Mouse (Mus musculus) spleen, adult 2 months (tissue): ENCODE results near the gene Serhl. TPM values are rescaled to one million over a fixed set of nuclear protein-coding genes. Genes with fewer than 3 reads are reported as not detected.
"Not testable (repeated sequence)": the region's sequence is repeated elsewhere in the genome, so short reads cannot be mapped to it uniquely, and the experiment has no call there.

Experiments used
- DNase-seq, 2 experiments: peaks; one replicate each; pipeline versions ENCODE4 v3.0.0 to v3.0.0-alpha.2; 2012 to 2021; ENCODE audit warnings: low spot score in 2 of 2, low read depth in 1 of 2
- H3K27ac ChIP-seq: fragments of 200-500 bp; 2 replicates; pipeline ENCODE4 v1.5.1; 2012; ENCODE audit warnings: low read length, inconsistent platforms; ENCODE audit not compliant: insufficient read depth
- H3K27me3 ChIP-seq: fragments of 200-500 bp; 2 replicates; pipeline ENCODE4 v1.6.1; 2012; ENCODE audit warnings: mild to moderate bottlenecking, moderate library complexity, low read length, inconsistent platforms; ENCODE audit not compliant: control insufficient read depth, insufficient read depth
- H3K36me3 ChIP-seq: fragments of 200-500 bp; 2 replicates; pipeline ENCODE4 v1.6.1; 2012; ENCODE audit warnings: mild to moderate bottlenecking, low read length, inconsistent platforms; ENCODE audit not compliant: control insufficient read depth, insufficient read depth
- H3K4me1 ChIP-seq: fragments of 200-500 bp; 2 replicates; pipeline ENCODE4 v1.6.1; 2011; ENCODE audit warnings: inconsistent platforms; ENCODE audit not compliant: control insufficient read depth, insufficient read depth, insufficient read length
- H3K4me3 ChIP-seq: fragments of 200-500 bp; 2 replicates; pipeline ENCODE4 v1.5.1; 2011; ENCODE audit warnings: mild to moderate bottlenecking, inconsistent platforms; ENCODE audit not compliant: insufficient read depth, insufficient read length; ENCODE audit errors: extremely low read depth
- CTCF ChIP-seq: fragments of 200-500 bp; IDR thresholded peaks from 2 replicates; pipeline ENCODE4 v1.5.1; 2011; ENCODE audit warnings: mild to moderate bottlenecking, inconsistent platforms; ENCODE audit not compliant: insufficient read depth, insufficient read length, insufficient replicate concordance; ENCODE audit errors: extremely low read depth
- POLR2A ChIP-seq: fragments of 200-500 bp; IDR thresholded peaks from 2 replicates; pipeline ENCODE4 v1.6.1; 2011; ENCODE audit warnings: low read depth, low read length, inconsistent platforms
- WGBS: fragments of 180-500 bp; shearing (Covaris S2); methylation state at CpG from one replicate; pipeline ENCODE4 v1.1.7; 2018; 5-methylcytosine and 5-hydroxymethylcytosine counted together
- polyA plus RNA-seq: library from polyadenylated mRNA; depleted of rRNA; stranded (reverse); fragments of >200 nt; gene quantifications from 2 replicates; pipeline ENCODE4 v1.2.3, GENCODE M21; 2012; rRNA removed

The Serhl gene
- polyA plus RNA-seq: 31.4 and 37.1 TPM in 2 replicates

DNA sequence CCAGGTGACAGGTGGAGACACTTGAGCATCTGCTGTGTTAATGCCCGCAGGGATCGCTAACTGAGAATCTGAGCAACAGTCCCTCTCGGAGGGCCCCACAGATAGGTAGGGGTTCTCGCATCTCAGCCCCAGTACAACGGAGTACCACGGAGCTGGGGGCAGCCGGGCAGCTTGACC, at the start of gene Serhl:
Serhl (plus strand) TSS at position 78 of the 177 bp plus-strand sequence.
- DNase-seq: no peak
- Histone ChIP-seq H3K27ac (no peak within 1 kb of the TSS), H3K4me3 (no peak within 1 kb of the TSS), H3K27me3 (no peaks in the 10 kb centered on the region), H3K36me3 (no peaks in the 10 kb centered on the region), H3K4me1 (no peaks in the 10 kb centered on the region)
- WGBS: 63% methylated on average over 7 of the region's 7 CpGs
- no peak for TF ChIP-seq POLR2A
- no peak for TF ChIP-seq CTCF

DNA sequence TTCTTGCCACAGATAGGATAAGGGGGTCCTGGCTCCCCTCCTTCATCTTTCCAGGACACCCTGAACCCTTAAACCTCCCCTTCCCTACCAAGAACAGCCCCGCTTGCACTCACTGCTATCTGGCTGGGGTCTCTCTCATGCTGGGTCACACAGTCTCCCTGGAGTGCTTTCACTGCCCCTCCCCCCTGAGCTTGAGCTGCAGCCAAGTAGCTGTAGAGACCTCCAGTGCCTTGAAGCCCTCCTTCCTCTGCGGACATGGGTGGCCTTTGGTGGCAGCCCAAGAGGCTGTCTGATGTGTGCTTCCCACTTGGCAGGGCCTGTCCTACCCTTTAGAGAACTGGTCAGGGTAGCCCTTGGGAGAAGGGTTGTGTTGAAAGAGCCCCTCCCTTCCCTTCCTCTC, 49.1 kb upstream of the Serhl start:
- Histone ChIP-seq H3K4me3 (no peak overlapping the region), H3K27ac (no peak overlapping the region), H3K4me1 (peaks cover 17% of the 10 kb centered on the region; the same call in 1 of the 2 replicates), H3K27me3 (no peaks in the 10 kb centered on the region), H3K36me3 (no peaks in the 10 kb centered on the region)
- TF ChIP-seq POLR2A (no peak), CTCF (no peak)
- 72% methylated on average over 2 of the region's 2 CpGs for WGBS
- DNase-seq: no peak

DNA sequence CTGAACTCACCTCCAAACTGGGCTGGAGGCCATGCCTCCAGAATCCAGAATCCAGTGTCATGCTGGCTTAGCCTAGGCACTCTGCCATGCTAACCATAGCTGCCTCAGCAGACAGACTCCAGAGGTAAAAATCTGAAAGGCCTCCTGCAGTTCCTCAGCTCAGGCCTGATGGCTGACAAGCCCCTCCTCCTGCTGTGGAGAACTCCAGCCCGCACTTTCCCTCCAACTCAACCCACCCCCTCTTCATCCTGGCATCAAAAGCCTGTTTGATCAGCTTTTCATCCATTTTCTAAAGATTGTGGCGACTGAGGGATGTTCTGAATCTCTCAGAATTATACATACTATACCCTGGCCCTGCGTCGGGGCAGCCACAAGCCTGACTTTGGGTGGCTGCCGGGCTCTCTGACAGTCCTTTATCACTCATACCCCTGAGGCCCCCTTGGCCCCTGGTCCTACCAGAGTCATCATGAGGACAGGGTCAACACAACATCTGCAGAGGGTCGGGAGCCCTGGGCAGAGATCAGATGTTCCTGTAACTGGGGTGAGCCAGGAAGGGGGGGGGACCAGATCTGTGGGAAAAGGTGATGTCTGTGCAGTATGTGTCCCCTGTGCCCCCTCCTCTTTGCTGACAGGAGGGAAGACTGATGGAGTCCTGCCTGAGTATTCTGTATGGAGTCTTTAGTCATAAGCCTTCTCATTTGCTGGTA, 46.5 kb upstream of the Serhl start:
- no peaks in the 10 kb centered on the region for H3K36me3 ChIP-seq
- DNase-seq: no peak
- WGBS: 51% methylated on average over 6 of the region's 6 CpGs
- no peak overlapping the region for H3K27ac ChIP-seq
- H3K27me3 ChIP-seq: no peaks in the 10 kb centered on the region
- H3K4me1 ChIP-seq: peaks cover 3% of the 10 kb centered on the region; the same call in 1 of the 2 replicates
- H3K4me3 ChIP-seq: no peak overlapping the region
- TF ChIP-seq CTCF (no peak), POLR2A (no peak)

DNA sequence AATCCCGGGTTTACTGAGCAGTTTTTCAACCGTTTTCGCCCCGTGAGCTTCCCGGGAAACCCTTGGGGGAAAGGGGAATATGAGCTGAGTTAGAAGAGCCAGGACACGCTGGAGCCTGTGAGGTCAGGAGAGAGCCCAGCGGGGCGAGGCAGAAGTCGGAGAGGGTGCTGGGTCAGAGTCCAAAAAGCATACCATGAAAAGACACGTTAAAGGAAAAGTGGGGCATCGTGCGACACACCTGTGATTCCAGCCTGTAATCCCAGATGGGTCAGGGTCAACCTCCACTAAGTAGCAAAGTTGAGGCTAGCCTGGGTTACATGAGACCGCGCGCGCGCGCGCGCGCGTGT, 46.0 kb upstream of the Serhl start:
- Histone ChIP-seq H3K27ac (no peak overlapping the region), H3K36me3 (no peaks in the 10 kb centered on the region), H3K4me1 (peaks cover 3% of the 10 kb centered on the region; the same call in 1 of the 2 replicates), H3K27me3 (no peaks in the 10 kb centered on the region), H3K4me3 (no peak overlapping the region)
- no peak for TF ChIP-seq CTCF
- no peak for TF ChIP-seq POLR2A
- 89% methylated on average over 22 of the region's 22 CpGs for WGBS
- DNase-seq: no peak

DNA sequence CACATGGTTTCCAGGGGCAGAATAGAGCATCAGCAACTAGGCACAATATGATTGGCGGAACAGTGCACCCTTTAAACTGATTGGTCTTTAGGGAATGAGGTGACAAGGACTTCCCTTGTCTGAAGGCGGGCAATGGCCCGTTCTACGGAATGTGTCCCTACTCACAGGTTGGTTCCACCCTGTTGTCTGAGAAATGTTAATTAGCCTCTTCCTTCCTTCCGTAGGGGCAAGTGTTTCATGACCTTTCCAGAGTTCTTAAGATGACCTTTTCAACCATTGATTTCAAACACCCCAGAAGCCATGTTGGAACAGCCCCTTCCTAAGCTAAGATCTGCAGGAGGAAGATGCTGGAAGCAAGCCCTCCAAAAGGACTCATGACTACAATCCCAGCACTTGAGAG, 43.7 kb upstream of the Serhl start:
- H3K27me3 ChIP-seq, H3K27ac ChIP-seq, H3K36me3 ChIP-seq, DNase-seq, H3K4me1 ChIP-seq, H3K4me3 ChIP-seq: not testable (repeated sequence)
- 95% methylated on average over 5 of the region's 5 CpGs for WGBS

DNA sequence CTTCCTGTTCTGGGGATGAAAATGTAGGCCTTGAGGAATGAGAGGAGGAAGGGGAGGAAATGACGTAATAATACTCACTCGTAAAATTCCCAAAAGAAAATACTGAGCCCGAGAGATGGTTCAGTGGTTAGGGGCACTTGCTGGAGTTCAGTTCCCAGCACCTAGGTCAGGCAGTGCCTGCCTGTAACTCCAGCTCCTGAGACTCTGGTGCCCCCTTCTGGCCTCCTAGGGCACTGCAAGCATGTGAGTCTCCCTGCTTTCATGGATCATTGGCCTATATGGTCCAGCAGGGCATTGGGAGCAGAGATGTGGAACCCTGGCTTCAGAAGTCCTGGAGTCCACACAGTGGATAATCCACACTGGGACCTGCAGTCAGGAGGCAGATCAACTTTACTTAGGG, 43.0 kb upstream of the Serhl start:
- no peak for DNase-seq
- H3K36me3 ChIP-seq: no peaks in the 10 kb centered on the region
- H3K4me3 ChIP-seq: no peak overlapping the region
- no peaks in the 10 kb centered on the region for H3K4me1 ChIP-seq
- no peaks in the 10 kb centered on the region for H3K27me3 ChIP-seq
- TF ChIP-seq POLR2A (no peak), CTCF (no peak; the same call in 1 of the 2 replicates)
- H3K27ac ChIP-seq: no peak overlapping the region
- WGBS: 92% methylated on average over 3 of the region's 3 CpGs

GRCm38 (mm10) chr15:83046730-83047129, 42.6 kb upstream of the Serhl start:
- Histone ChIP-seq H3K27me3 (no peaks in the 10 kb centered on the region), H3K27ac (no peak overlapping the region), H3K36me3 (no peaks in the 10 kb centered on the region), H3K4me3 (no peak overlapping the region), H3K4me1 (no peaks in the 10 kb centered on the region)
- WGBS: 93% methylated on average over 7 of the region's 7 CpGs
- no peak for DNase-seq
- TF ChIP-seq CTCF (no peak), POLR2A (no peak)

DNA sequence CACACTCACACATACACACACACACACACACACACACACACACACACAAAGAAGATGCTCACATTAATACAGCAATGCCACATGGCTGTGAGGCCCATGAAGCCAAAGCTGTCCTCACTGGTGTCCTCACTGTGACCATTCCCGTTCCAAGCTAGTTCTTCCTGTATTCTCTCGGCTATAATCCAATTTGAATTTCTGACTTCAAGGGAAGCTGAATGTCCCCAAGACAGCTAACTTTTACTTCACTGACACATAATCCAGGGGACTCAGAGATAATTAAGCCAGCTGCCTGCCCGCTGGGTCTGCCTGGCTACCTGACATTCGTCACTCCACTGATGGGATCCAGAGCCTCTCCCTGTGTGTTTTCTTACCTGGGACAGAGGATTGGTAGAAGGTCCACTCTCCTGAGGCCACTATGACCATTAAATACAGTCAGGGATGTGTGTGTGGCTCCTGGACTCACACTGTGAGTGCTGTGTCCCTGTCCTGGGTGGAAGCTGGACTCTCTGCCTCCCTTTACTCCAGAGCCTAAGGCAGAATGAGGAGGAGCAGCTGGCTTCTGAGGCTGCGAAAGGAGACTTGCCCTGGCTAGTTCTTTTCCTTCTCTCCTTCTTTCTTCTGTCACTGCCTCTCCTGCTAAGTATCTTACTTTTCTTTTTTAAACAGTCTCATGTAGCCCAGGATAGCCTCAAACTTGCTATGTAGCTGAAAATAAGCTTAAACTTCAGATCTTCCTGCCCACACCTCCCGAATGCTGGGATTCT, 36.8 kb upstream of the Serhl start:
- Histone ChIP-seq H3K27ac (no peak overlapping the region), H3K4me1 (peaks cover 5% of the 10 kb centered on the region; the same call in 1 of the 2 replicates), H3K27me3 (peaks cover 12% of the 10 kb centered on the region), H3K4me3 (no peak overlapping the region), H3K36me3 (no peaks in the 10 kb centered on the region)
- WGBS: 83% methylated on average over 6 of the region's 6 CpGs
- no peak for TF ChIP-seq POLR2A
- no peak for TF ChIP-seq CTCF
- DNase-seq: no peak
